Mouse (Mus musculus): ENCODE data around the gene Olfr512.

GRCm38 (mm10) chr7:108666118-108666517 is 47.0 kb upstream of the Olfr512 start, which contains the start of gene Olfr510:
- no peak for TF ChIP-seq CTCF (IDR thresholded peaks at IDR 0.05; ENCODE audit: low read depth)
- TF ChIP-seq EP300 (IDR thresholded peaks at IDR 0.05; ENCODE audit: low read depth), result no peak

Data from heart, postnatal 0 days (tissue).